Mouse (Mus musculus): ENCODE measurements around the gene Csf2ra. TPM values are rescaled to one million over a fixed set of nuclear protein-coding genes. Genes with fewer than 3 reads are reported as not detected.
A peak's percentile ranks its signal among the peaks of the same experiment; 100 is the strongest.
"Not testable (repeated sequence)": the region's sequence is repeated elsewhere in the genome, so short reads cannot be mapped to it uniquely, and the experiment has no call there.

The Csf2ra gene
- total RNA-seq (2021): 10 to 100 TPM; 36.4 to 42.3 TPM
- long read RNA-seq, experiment 1, transcript Csf2ra-202 (5 exons, 2,277 nt): major isoform, 5 of 33 reads
- long read RNA-seq, experiment 1, partial matches to known transcripts: 5 of 33 reads
- long read RNA-seq, experiment 1, other reads (novel, unspliced or antisense): 19 of 33 reads
- long read RNA-seq, experiment 2, partial matches to known transcripts: 8 of 35 reads
- long read RNA-seq, experiment 2, other reads (novel, unspliced or antisense): 22 of 35 reads

- peak within 1 kb of the TSS; percentile 75 for H3K4me3 ChIP-seq
- no peak for TF ChIP-seq CTCF (conservative IDR thresholded peaks at IDR 0.05)
- H3K27ac ChIP-seq: peak within 1 kb of the TSS; percentile 88
- no peak for DNase-seq (ENCODE audit: low spot score in 2 of 2)
Observed at GRCm38 (mm10) chr19:61227941-61228701, at the start of gene Csf2ra. TSS of gene Csf2ra (minus strand) at chr19:61228429.

GRCm38 (mm10) chr19:61275446-61275845 is 47.2 kb upstream of the Csf2ra start:
- H3K4me3 ChIP-seq: no peak overlapping the region
- no peak for DNase-seq (ENCODE audit: low spot score in 2 of 2)
- no peak for TF ChIP-seq CTCF (conservative IDR thresholded peaks at IDR 0.05)
- H3K27ac ChIP-seq: no peak overlapping the region

DNA sequence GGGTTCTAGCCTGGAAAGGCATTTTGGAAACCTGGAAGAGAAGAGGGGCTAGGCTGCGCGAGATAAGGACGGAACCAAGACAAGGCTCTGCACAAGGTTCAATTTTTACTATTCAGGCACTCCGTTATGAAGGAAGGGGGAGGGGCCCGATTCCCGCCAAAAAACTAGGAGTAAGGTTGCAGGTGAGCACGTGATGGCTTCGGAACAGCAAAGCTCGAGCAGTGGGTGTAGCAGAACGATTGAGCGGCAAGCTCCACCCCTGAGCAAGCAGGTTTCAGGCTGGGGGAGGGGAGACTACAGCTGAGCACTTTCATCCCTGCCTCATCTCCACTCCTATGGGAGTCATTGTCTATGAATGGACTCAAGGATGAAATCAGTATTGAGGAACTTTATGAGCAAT is 40.9 kb upstream of the Csf2ra start:
- H3K4me3 ChIP-seq; DNase-seq (ENCODE audit: low spot score in 2 of 2); H3K27ac ChIP-seq: not testable (repeated sequence)

GRCm38 (mm10) chr19:61267141-61267540 is 38.9 kb upstream of the Csf2ra start:
- TF ChIP-seq CTCF (conservative IDR thresholded peaks at IDR 0.05): no peak
- DNase-seq (ENCODE audit: low spot score in 2 of 2): no peak
- H3K4me3 ChIP-seq: no peak overlapping the region

DNA sequence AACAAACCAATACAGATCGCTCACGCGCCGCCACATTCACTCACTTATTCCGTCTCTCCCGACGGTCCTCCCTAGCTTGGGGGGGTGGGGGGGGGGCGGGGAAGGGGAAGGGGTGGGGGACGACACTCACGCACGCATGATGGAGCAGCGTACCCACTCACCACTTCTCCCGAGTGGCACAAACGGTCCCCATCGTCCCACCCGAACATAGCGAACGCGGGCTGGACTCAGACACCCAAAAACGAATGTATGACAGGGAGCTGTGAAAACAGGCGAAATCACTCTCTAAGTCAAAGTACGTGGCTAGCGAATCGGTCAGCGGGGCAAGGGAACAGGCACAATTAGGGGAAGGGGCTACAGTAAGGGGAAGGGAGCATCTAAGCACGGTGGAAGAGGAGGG is 38.4 kb upstream of the Csf2ra start:
- TF ChIP-seq CTCF (conservative IDR thresholded peaks at IDR 0.05): no peak
- H3K27ac ChIP-seq: no peak overlapping the region
- no peak overlapping the region for H3K4me3 ChIP-seq
- DNase-seq (ENCODE audit: low spot score in 2 of 2): peak in 1 of 2 experiments; percentile 15

More at GRCm38 (mm10) chr19:61267141-61267540, 38.9 kb upstream of the Csf2ra start:
- H3K27ac ChIP-seq: no peak overlapping the region

DNA sequence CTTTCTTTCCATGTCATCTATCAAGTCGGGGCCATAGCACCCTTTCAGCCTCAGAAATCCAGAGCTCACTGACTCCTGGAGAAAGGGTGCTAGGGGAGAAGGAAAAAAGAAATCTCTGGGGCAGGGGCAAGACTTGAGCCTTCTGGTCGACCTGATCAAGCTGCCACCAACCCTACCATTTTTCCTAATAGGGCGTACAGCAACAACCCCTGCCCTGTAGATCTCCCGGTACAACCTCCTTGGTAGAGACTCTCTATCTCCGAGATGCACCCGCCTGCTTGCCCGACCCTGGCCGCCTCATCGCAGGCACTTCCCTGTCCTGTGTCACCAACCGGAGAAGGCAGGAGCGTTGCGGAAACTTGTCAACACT is 38.0 kb upstream of the Csf2ra start:
- no peak overlapping the region for H3K4me3 ChIP-seq
- no peak for TF ChIP-seq CTCF (conservative IDR thresholded peaks at IDR 0.05)
- DNase-seq (ENCODE audit: low spot score in 2 of 2): peak in 1 of 2 experiments; percentile 23

DNA sequence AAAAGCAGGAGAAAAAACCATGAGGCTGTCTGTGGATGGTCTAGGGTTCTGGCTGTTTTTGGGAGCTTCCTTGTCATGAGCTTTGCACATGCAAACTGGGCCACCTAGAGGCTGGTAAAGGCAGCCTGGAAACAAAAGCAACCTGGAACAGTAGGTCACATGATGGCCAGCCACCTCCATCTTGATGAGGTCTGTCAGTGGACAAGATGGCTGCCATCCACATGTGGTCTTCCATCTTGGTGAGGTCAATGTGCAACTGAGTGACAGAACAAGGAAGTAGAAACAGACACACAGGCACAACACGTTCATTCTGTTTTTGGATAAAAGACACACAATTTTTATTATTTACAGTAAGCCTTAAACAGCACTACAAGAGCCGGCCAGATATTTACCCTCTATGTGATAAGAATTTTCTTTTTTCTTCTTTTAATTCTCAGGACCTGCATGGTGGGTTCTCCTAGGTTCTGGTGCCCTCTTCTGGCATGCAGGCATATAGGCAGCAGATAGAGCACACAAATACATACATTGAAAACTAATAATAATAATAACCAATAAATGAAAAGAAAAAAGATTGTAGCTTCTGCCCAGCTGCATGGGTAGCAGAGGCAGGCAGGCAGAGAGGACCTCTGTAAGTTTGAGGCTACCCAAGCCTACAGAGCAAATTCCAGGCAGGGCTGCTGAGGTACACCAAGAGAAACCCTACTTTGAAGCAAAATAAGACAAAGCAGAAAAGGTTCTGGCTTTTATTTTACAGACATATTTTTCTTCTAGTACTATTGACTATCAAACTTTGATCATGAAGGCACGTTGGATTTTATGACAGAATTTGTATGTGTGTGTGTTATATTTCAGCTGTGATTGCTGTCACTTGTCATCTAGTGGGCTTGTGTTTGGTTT is 37.4 kb upstream of the Csf2ra start:
- peak; percentile 41 to 69 for DNase-seq (ENCODE audit: low spot score in 2 of 2)
- Histone ChIP-seq H3K4me3 (no peak overlapping the region), H3K27ac (no peak overlapping the region)
- TF ChIP-seq CTCF (conservative IDR thresholded peaks at IDR 0.05): peak; percentile 70

More for the DNA sequence above, 38.0 kb upstream of the Csf2ra start:
- no peak overlapping the region for H3K27ac ChIP-seq

DNA sequence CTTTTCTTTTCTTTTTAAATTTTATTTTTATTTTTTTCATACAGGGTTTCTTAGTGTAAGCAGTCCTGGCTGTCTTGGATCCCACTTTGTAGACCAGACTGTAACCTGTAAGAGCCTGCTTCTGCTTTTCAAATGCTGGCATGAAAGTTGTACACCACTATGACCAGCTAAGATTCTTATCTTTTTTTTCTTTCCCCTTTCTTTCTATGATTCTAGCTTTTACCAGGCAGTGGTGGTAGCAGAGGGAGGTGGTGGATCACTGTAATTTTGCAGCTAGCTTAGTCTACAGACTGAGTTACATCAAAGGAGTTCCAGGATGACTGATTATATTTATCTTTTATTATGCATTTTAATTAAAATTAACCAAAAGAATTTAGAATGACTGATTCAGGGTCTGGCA is 36.7 kb upstream of the Csf2ra start:
- Histone ChIP-seq H3K27ac (no peak overlapping the region), H3K4me3 (no peak overlapping the region)
- DNase-seq (ENCODE audit: low spot score in 2 of 2): no peak
- TF ChIP-seq CTCF (conservative IDR thresholded peaks at IDR 0.05): no peak

GRCm38 (mm10) chr19:61264227-61264626 is 36.0 kb upstream of the Csf2ra start:
- no peak overlapping the region for H3K27ac ChIP-seq
- H3K4me3 ChIP-seq: no peak overlapping the region
- DNase-seq (ENCODE audit: low spot score in 2 of 2): no peak
- no peak for TF ChIP-seq CTCF (conservative IDR thresholded peaks at IDR 0.05)

DNA sequence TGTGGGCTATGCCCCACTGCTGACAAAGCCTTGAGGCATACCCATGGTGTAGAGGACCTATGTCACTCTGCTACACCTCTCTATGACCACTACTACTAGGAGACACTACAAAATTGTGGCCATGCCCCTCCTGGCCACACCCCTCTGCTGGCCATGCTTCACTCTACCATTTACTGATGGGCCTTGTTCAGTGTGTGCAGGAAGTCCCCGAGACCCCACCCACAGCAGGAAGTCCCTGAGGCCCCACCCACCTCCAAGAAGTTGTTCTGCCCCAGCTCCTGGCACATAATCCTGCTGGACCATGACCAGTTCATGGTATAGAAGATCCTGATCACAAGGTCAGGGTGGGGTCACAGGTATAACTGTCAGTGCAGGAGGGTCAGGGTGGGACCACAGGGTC is 33.0 kb upstream of the Csf2ra start:
- no peak overlapping the region for H3K4me3 ChIP-seq
- TF ChIP-seq CTCF (conservative IDR thresholded peaks at IDR 0.05): no peak
- DNase-seq (ENCODE audit: low spot score in 2 of 2): no peak

GRCm38 (mm10) chr19:61257733-61258132 is 29.5 kb upstream of the Csf2ra start:
- TF ChIP-seq CTCF (conservative IDR thresholded peaks at IDR 0.05): no peak
- no peak overlapping the region for H3K4me3 ChIP-seq
- no peak for DNase-seq (ENCODE audit: low spot score in 2 of 2)
- H3K27ac ChIP-seq: no peak overlapping the region

More for the DNA sequence above, 33.0 kb upstream of the Csf2ra start:
- H3K27ac ChIP-seq: no peak overlapping the region

DNA sequence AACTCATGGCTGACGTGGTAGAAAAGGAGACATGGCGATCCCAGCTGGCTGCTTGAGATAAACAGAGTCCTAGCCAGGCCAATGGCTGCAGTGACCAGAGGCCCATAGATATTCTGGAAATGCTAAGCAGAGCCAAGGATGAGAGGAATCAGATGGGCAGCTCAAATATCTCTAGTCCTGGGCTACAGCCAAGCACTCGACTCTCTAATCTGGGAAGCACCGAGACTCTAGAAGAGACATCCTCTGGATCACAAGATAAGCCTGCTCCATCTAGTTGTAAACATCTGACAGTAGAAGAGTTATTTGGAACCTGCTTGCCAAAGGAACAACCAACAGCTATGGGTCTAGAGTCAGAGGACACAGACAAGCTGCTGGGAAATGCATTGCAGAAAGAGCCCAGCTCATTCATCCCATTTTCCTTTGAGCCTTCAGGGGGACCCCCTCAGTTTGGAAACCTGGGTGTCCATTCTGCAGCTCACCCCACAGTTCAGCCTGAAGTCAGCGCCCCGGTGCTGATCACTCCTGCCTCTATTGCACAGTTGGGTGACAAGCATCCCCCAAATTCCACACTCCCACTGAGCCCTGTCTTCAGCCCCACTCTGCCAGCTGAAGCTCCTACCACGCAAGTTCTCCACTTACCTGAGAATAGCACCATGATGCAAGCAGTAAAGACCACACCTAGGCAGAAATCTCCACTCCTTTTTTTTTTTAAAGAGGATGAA is 28.1 kb upstream of the Csf2ra start:
- TF ChIP-seq CTCF (conservative IDR thresholded peaks at IDR 0.05): no peak
- no peak overlapping the region for H3K27ac ChIP-seq
- no peak overlapping the region for H3K4me3 ChIP-seq
- DNase-seq (ENCODE audit: low spot score in 2 of 2): no peak

DNA sequence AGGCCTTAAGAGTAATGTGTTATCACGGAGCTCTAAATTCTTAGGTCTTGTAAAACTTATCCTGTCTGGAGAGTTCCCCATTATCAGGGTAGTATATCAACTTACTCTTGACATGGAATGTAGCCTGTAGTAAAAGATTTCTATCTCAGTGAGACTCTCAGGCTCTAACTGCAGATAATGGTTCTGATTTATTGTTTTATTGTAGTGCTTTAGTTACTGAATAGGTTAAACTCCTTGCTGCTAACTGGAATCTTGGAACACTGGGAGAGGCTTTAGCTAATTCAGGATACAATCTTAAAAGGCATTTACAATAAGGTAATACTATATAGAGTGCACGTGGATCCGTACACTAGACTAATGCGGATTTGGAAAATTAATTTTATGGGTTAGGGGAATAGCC is 19.1 kb upstream of the Csf2ra start:
- DNase-seq (ENCODE audit: low spot score in 2 of 2); H3K4me3 ChIP-seq; H3K27ac ChIP-seq: not testable (repeated sequence)

All from layer of hippocampus, adult 2 months (tissue).